Mouse (Mus musculus): ENCODE measurements around the gene Pfas. TPM values are rescaled to one million over a fixed set of nuclear protein-coding genes. Genes with fewer than 3 reads are reported as not detected.
A peak's percentile ranks its signal among the peaks of the same experiment; 100 is the strongest.

Gene Pfas
- total and polyA plus RNA-seq, 3 experiments, result 63.5 to 149 (median 130) TPM

DNA sequence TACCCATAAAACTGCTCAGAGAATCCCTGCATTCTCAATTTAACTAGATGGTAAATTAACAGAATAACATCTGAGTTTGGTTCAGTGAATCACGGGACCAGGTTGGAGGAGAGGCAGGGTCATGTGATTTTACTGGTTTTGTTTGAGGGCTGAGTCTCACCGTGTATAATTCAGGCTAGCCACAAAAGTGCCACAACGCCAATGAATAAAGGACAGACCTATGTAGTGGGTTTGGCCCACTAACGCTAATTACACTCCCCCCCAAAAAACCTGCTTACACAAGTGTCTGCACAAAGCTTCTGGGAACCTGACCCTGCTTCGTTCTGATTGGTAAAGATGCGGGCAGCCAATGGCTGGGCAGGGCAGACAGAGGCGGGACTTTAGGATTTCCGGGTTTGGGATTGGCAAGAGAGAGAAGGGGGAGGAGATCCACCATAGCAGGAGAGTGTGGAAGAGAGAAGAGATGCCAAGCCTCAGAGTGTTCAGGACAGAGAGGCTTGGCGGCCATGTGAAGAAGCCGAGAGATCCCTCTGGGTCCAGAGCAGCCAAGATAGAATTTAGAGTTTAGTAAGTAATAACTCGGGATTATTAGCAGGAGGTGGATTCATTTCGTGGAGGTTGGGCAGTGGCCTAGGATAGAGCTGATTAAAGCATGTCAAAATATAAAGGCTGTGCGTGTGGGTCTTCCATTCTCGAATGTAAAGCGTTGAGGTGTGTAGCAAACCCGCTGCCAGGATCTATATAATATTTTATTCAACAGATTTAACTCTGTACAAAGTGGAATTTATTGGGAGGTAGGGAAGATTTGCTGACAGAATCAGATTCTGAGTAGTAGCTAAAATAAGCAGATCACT is 68.6 kb downstream of the Pfas start:
- H3K36me3 ChIP-seq (ENCODE audit: control insufficient read depth in 1 of 2, insufficient read depth in 2 of 2, low read length in 2 of 2), result peaks cover 0 to 9% of the 10 kb centered on the region in 2 experiments; a peak in 1 of 4 replicates
- H3K9ac ChIP-seq (ENCODE audit: control insufficient read depth, low read depth, low read length, poor library complexity, severe bottlenecking), result peak overlapping the region; percentile 59
- H3K9me3 ChIP-seq (replicated peaks; ENCODE audit: insufficient read depth, low read length), result no peaks in the 10 kb centered on the region
- peak; percentile 97 for DNase-seq (ENCODE audit: low read depth, low spot score)
- peak overlapping the region; percentile 32; the same call in 1 of the 2 replicates for H3K27ac ChIP-seq (ENCODE audit: control insufficient read depth, low read depth, low read length)
- peak overlapping the region; percentile 52 to 80 for H3K4me3 ChIP-seq (ENCODE audit: control insufficient read depth in 1 of 2, insufficient read depth in 1 of 2, low read depth in 2 of 2, low read length in 2 of 2)
- H3K4me1 ChIP-seq (ENCODE audit: control insufficient read depth in 1 of 2, insufficient read depth in 2 of 2, low read length in 2 of 2), result peaks cover 0 to 11% of the 10 kb centered on the region in 2 experiments; a peak in 1 of 4 replicates
- no peaks in the 10 kb centered on the region; a peak in 1 of 4 replicates for H3K27me3 ChIP-seq (ENCODE audit: control insufficient read depth in 1 of 2, insufficient read depth in 2 of 2, low read length in 2 of 2)
- no peaks in the 10 kb centered on the region for H3K79me2 ChIP-seq (ENCODE audit: control insufficient read depth, insufficient read depth, low read length, poor library complexity)
- TF ChIP-seq MXI1 (IDR thresholded peaks at IDR 0.05; ENCODE audit: low read depth, low read length) (peak; percentile 67), USF1 (IDR thresholded peaks at IDR 0.05; ENCODE audit: low read depth, low read length) (peak; percentile 90), TCF12 (IDR thresholded peaks at IDR 0.05; ENCODE audit: low read depth, low read length) (no peak), POLR2AphosphoS2 (IDR thresholded peaks at IDR 0.05; ENCODE audit: low read length) (peak; percentile 80), SMC3 (IDR thresholded peaks at IDR 0.05; ENCODE audit: low read depth, low read length) (no peak), ZC3H11A (IDR thresholded peaks at IDR 0.05; ENCODE audit: low read depth, low read length) (no peak), ETS1 (IDR thresholded peaks at IDR 0.05; ENCODE audit: low read depth, low read length) (0 out of 2 replicates have a peak, but pooled peaks have one; percentile 21), ZNF384 (IDR thresholded peaks at IDR 0.05; ENCODE audit: low read depth, low read length) (peak; percentile 46; the same call in 1 of the 2 replicates), MAX (IDR thresholded peaks at IDR 0.05; ENCODE audit: low read length) (no peak; the same call in 1 of the 2 replicates), EP300 (IDR thresholded peaks at IDR 0.05; ENCODE audit: low read depth in 1 of 2, low read length in 2 of 2) (no peak), TBP (IDR thresholded peaks at IDR 0.05; ENCODE audit: low read depth, low read length) (peak; percentile 74), ZKSCAN1 (IDR thresholded peaks at IDR 0.05; ENCODE audit: low read depth, low read length) (no peak), POLR2AphosphoS5 (IDR thresholded peaks at IDR 0.05; ENCODE audit: borderline replicate concordance, low read depth, low read length) (no peak), KAT2A (conservative IDR thresholded peaks at IDR 0.05; ENCODE audit: low read depth, low read length) (no peak), CHD1 (IDR thresholded peaks at IDR 0.05; ENCODE audit: low read depth, low read length) (no peak), RAD21 (IDR thresholded peaks at IDR 0.05; ENCODE audit: low read depth, low read length) (no peak), BHLHE40 (IDR thresholded peaks at IDR 0.05; ENCODE audit: borderline replicate concordance, low read depth, low read length) (no peak), USF2 (IDR thresholded peaks at IDR 0.05; ENCODE audit: borderline replicate concordance in 1 of 2, insufficient read depth in 1 of 2, low read depth in 1 of 2, low read length in 2 of 2) (peak in 1 of 2 experiments; percentile 68; a peak in 1 of 4 replicates), JUND (IDR thresholded peaks at IDR 0.05; ENCODE audit: low read depth, low read length) (no peak), GATA1 (IDR thresholded peaks at IDR 0.05; ENCODE audit: low read depth, low read length) (0 out of 2 replicates have a peak, but pooled peaks have one; percentile 2), E2F4 (IDR thresholded peaks at IDR 0.05; ENCODE audit: borderline replicate concordance, low read depth, low read length) (no peak), HCFC1 (IDR thresholded peaks at IDR 0.05; ENCODE audit: low read depth, low read length) (peak; percentile 71), TAL1 (IDR thresholded peaks at IDR 0.05; ENCODE audit: low read length) (no peak), RCOR1 (IDR thresholded peaks at IDR 0.05; ENCODE audit: low read depth, low read length) (no peak; the same call in 1 of the 2 replicates), CTCF (IDR thresholded peaks at IDR 0.05 in 2 of 3, conservative IDR thresholded peaks at IDR 0.05 in 1 of 3; ENCODE audit: control insufficient read depth in 1 of 3, insufficient read depth in 1 of 3, low read depth in 2 of 3, low read length in 3 of 3, poor library complexity in 1 of 3, severe bottlenecking in 1 of 3) (no peak), MEF2A (IDR thresholded peaks at IDR 0.05; ENCODE audit: extremely low read depth, insufficient replicate concordance, low read depth, low read length, poor library complexity, severe bottlenecking) (no peak), MAZ (IDR thresholded peaks at IDR 0.05; ENCODE audit: low read depth, low read length) (no peak; the same call in 1 of the 2 replicates), MAFK (IDR thresholded peaks at IDR 0.05; ENCODE audit: borderline replicate concordance, low read depth, low read length) (no peak), UBTF (IDR thresholded peaks at IDR 0.05; ENCODE audit: borderline replicate concordance, insufficient read depth, low read depth, low read length) (no peak), ZMIZ1 (IDR thresholded peaks at IDR 0.05; ENCODE audit: low read depth, low read length) (peak; percentile 59; the same call in 1 of the 2 replicates), MYC (IDR thresholded peaks at IDR 0.05; ENCODE audit: low read depth, low read length) (0 out of 2 replicates have a peak, but pooled peaks have one; percentile 4), NELFE (IDR thresholded peaks at IDR 0.05; ENCODE audit: low read depth, low read length) (peak; percentile 78), NRF1 (IDR thresholded peaks at IDR 0.05; ENCODE audit: insufficient read depth, low read depth, low read length, poor library complexity, severe bottlenecking) (no peak), CHD2 (IDR thresholded peaks at IDR 0.05; ENCODE audit: low read length) (no peak)

Measured in MEL (cell line).